Mouse (Mus musculus): Measurements from ENCODE around the gene Sema6d. TPM values are rescaled to one million over a fixed set of nuclear protein-coding genes. Genes with fewer than 3 reads are reported as not detected.
A peak's percentile ranks its signal among the peaks of the same experiment; 100 is the strongest.

Gene Sema6d
- polyA plus RNA-seq, 1 experiment from 2014 or later, result 27.7 TPM

GRCm38 (mm10) chr2:124609014-124609413, 519.2 kb downstream of the Sema6d start:
- Histone ChIP-seq H3K9me3 (ENCODE audit: control insufficient read depth, low read length) (no peaks in the 10 kb centered on the region), H3K9ac (ENCODE audit: low read length) (peak overlapping the region; percentile 96), H3K27me3 (ENCODE audit: control insufficient read depth, insufficient read depth, low read length) (no peaks in the 10 kb centered on the region), H3K27ac (replicated peaks in 1 of 2; ENCODE audit: control insufficient read depth in 1 of 2, insufficient read depth in 1 of 2, low read depth in 2 of 2, low read length in 2 of 2) (peak overlapping the region in 1 of 2 experiments; percentile 98; a peak in 2 of 4 replicates), H3K4me3 (ENCODE audit: control insufficient read depth in 1 of 2, insufficient read depth in 1 of 2, low read depth in 1 of 2, low read length in 2 of 2) (peak overlapping the region in 1 of 2 experiments; percentile 90; a peak in 2 of 4 replicates), H3K4me2 (ENCODE audit: low read length) (peak overlapping the region; percentile 72), H3K4me1 (ENCODE audit: control insufficient read depth in 2 of 2, insufficient read depth in 2 of 2, low read length in 2 of 2) (peaks cover 18 to 38% of the 10 kb centered on the region in 2 experiments), H3K36me3 (ENCODE audit: control insufficient read depth, insufficient read depth, low read length) (no peaks in the 10 kb centered on the region)
- 31% methylated on average over 5 of the region's 5 CpGs for WGBS
- ATAC-seq (ENCODE audit: insufficient number of reproducible peaks, insufficient read depth, low FRiP score, low read depth), result no peak

GRCm38 (mm10) chr2:124609711-124610585, 520.2 kb downstream of the Sema6d start:
- H3K4me1 ChIP-seq (ENCODE audit: control insufficient read depth in 2 of 2, insufficient read depth in 2 of 2, low read length in 2 of 2), result peaks cover 20 to 45% of the 10 kb centered on the region in 2 experiments
- H3K27ac ChIP-seq (replicated peaks in 1 of 2; ENCODE audit: control insufficient read depth in 1 of 2, insufficient read depth in 1 of 2, low read depth in 2 of 2, low read length in 2 of 2), result peak overlapping the region; percentile 97 to 98
- H3K9me3 ChIP-seq (ENCODE audit: control insufficient read depth, low read length), result no peaks in the 10 kb centered on the region
- 0 out of 2 replicates have a peak, but pooled peaks cover 4% of the 10 kb centered on the region for H3K36me3 ChIP-seq (ENCODE audit: control insufficient read depth, insufficient read depth, low read length)
- ATAC-seq (ENCODE audit: insufficient number of reproducible peaks, insufficient read depth, low FRiP score, low read depth), result peak; percentile 94
- peak overlapping the region; percentile 96 for H3K9ac ChIP-seq (ENCODE audit: low read length)
- peak overlapping the region; percentile 89 to 90 for H3K4me3 ChIP-seq (ENCODE audit: control insufficient read depth in 1 of 2, insufficient read depth in 1 of 2, low read depth in 1 of 2, low read length in 2 of 2)
- H3K27me3 ChIP-seq (ENCODE audit: control insufficient read depth, insufficient read depth, low read length), result no peaks in the 10 kb centered on the region
- under 1% methylated on average over 79 of the region's 80 CpGs for WGBS
- peak overlapping the region; percentile 72 for H3K4me2 ChIP-seq (ENCODE audit: low read length)

- WGBS, result under 1% methylated on average over 39 of the region's 39 CpGs
- Histone ChIP-seq H3K4me2 (ENCODE audit: low read length) (peak overlapping the region; percentile 72), H3K36me3 (ENCODE audit: control insufficient read depth, insufficient read depth, low read length) (0 out of 2 replicates have a peak, but pooled peaks cover 9% of the 10 kb centered on the region), H3K9me3 (ENCODE audit: control insufficient read depth, low read length) (no peaks in the 10 kb centered on the region), H3K9ac (ENCODE audit: low read length) (peak overlapping the region; percentile 96), H3K27me3 (ENCODE audit: control insufficient read depth, insufficient read depth, low read length) (no peaks in the 10 kb centered on the region), H3K27ac (replicated peaks in 1 of 2; ENCODE audit: control insufficient read depth in 1 of 2, insufficient read depth in 1 of 2, low read depth in 2 of 2, low read length in 2 of 2) (peak overlapping the region; percentile 97 to 98), H3K4me3 (ENCODE audit: control insufficient read depth in 1 of 2, insufficient read depth in 1 of 2, low read depth in 1 of 2, low read length in 2 of 2) (peak overlapping the region; percentile 89 to 90), H3K4me1 (ENCODE audit: control insufficient read depth in 2 of 2, insufficient read depth in 2 of 2, low read length in 2 of 2) (peaks cover 25 to 50% of the 10 kb centered on the region in 2 experiments)
- ATAC-seq (ENCODE audit: insufficient number of reproducible peaks, insufficient read depth, low FRiP score, low read depth), result no peak
Observed at GRCm38 (mm10) chr2:124610586-124611105, 520.9 kb downstream of the Sema6d start.

- peaks cover 31 to 56% of the 10 kb centered on the region in 2 experiments for H3K4me1 ChIP-seq (ENCODE audit: control insufficient read depth in 2 of 2, insufficient read depth in 2 of 2, low read length in 2 of 2)
- peak overlapping the region; percentile 96 for H3K9ac ChIP-seq (ENCODE audit: low read length)
- H3K36me3 ChIP-seq (ENCODE audit: control insufficient read depth, insufficient read depth, low read length), result 0 out of 2 replicates have a peak, but pooled peaks cover 9% of the 10 kb centered on the region
- peak overlapping the region; percentile 97 to 98; a peak in 3 of 4 replicates for H3K27ac ChIP-seq (replicated peaks in 1 of 2; ENCODE audit: control insufficient read depth in 1 of 2, insufficient read depth in 1 of 2, low read depth in 2 of 2, low read length in 2 of 2)
- 9% methylated on average over 13 of the region's 13 CpGs for WGBS
- H3K4me3 ChIP-seq (ENCODE audit: control insufficient read depth in 1 of 2, insufficient read depth in 1 of 2, low read depth in 1 of 2, low read length in 2 of 2), result peak overlapping the region; percentile 89 to 90
- ATAC-seq (ENCODE audit: insufficient number of reproducible peaks, insufficient read depth, low FRiP score, low read depth), result no peak
- H3K4me2 ChIP-seq (ENCODE audit: low read length), result peak overlapping the region; percentile 72
- H3K27me3 ChIP-seq (ENCODE audit: control insufficient read depth, insufficient read depth, low read length), result no peaks in the 10 kb centered on the region
- H3K9me3 ChIP-seq (ENCODE audit: control insufficient read depth, low read length), result no peaks in the 10 kb centered on the region
Observed at GRCm38 (mm10) chr2:124611226-124611625, 521.5 kb downstream of the Sema6d start.

- Histone ChIP-seq H3K27ac (replicated peaks in 1 of 2; ENCODE audit: control insufficient read depth in 1 of 2, insufficient read depth in 1 of 2, low read depth in 2 of 2, low read length in 2 of 2) (peak overlapping the region; percentile 52 to 98; a peak in 3 of 4 replicates), H3K36me3 (ENCODE audit: control insufficient read depth, insufficient read depth, low read length) (0 out of 2 replicates have a peak, but pooled peaks cover 9% of the 10 kb centered on the region), H3K27me3 (ENCODE audit: control insufficient read depth, insufficient read depth, low read length) (no peaks in the 10 kb centered on the region), H3K9ac (ENCODE audit: low read length) (peak overlapping the region; percentile 96), H3K4me2 (ENCODE audit: low read length) (peak overlapping the region; percentile 72), H3K9me3 (ENCODE audit: control insufficient read depth, low read length) (no peaks in the 10 kb centered on the region), H3K4me3 (ENCODE audit: control insufficient read depth in 1 of 2, insufficient read depth in 1 of 2, low read depth in 1 of 2, low read length in 2 of 2) (peak overlapping the region; percentile 48 to 90), H3K4me1 (ENCODE audit: control insufficient read depth in 2 of 2, insufficient read depth in 2 of 2, low read length in 2 of 2) (peaks cover 37 to 66% of the 10 kb centered on the region in 2 experiments)
- 19% methylated on average over 6 of the region's 6 CpGs for WGBS
- ATAC-seq (ENCODE audit: insufficient number of reproducible peaks, insufficient read depth, low FRiP score, low read depth), result no peak
Observed at GRCm38 (mm10) chr2:124612276-124612675, 522.5 kb downstream of the Sema6d start.

- H3K9me3 ChIP-seq (ENCODE audit: control insufficient read depth, low read length), result no peaks in the 10 kb centered on the region
- ATAC-seq (ENCODE audit: insufficient number of reproducible peaks, insufficient read depth, low FRiP score, low read depth), result no peak
- H3K4me3 ChIP-seq (ENCODE audit: control insufficient read depth in 1 of 2, insufficient read depth in 1 of 2, low read depth in 1 of 2, low read length in 2 of 2), result peak overlapping the region; percentile 48 to 90
- peak overlapping the region; percentile 72 for H3K4me2 ChIP-seq (ENCODE audit: low read length)
- WGBS, result 54% methylated on average over 10 of the region's 10 CpGs
- H3K27ac ChIP-seq (replicated peaks in 1 of 2; ENCODE audit: control insufficient read depth in 1 of 2, insufficient read depth in 1 of 2, low read depth in 2 of 2, low read length in 2 of 2), result peak overlapping the region; percentile 52 to 98; a peak in 3 of 4 replicates
- H3K4me1 ChIP-seq (ENCODE audit: control insufficient read depth in 2 of 2, insufficient read depth in 2 of 2, low read length in 2 of 2), result peaks cover 36 to 72% of the 10 kb centered on the region in 2 experiments
- H3K27me3 ChIP-seq (ENCODE audit: control insufficient read depth, insufficient read depth, low read length), result no peaks in the 10 kb centered on the region
- H3K36me3 ChIP-seq (ENCODE audit: control insufficient read depth, insufficient read depth, low read length), result 0 out of 2 replicates have a peak, but pooled peaks cover 9% of the 10 kb centered on the region
- peak overlapping the region; percentile 96 for H3K9ac ChIP-seq (ENCODE audit: low read length)
Observed at GRCm38 (mm10) chr2:124612727-124613510, 523.1 kb downstream of the Sema6d start.

Measured in heart, embryonic 14.5 days (tissue).